Mouse (Mus musculus): ENCODE measurements around the gene Sema5b.

GRCm38 (mm10) chr16:35630470-35631183 is 89.7 kb downstream of the Sema5b start:
- no peak for TF ChIP-seq CTCF (IDR thresholded peaks at IDR 0.05 in 2 of 3, conservative IDR thresholded peaks at IDR 0.05 in 1 of 3; ENCODE audit: control insufficient read depth in 1 of 3, insufficient read depth in 1 of 3, low read depth in 2 of 3, low read length in 3 of 3, poor library complexity in 1 of 3, severe bottlenecking in 1 of 3)
- TF ChIP-seq ZC3H11A (IDR thresholded peaks at IDR 0.05; ENCODE audit: low read depth, low read length), result no peak
- TF ChIP-seq HCFC1 (IDR thresholded peaks at IDR 0.05; ENCODE audit: low read depth, low read length), result no peak
- no peak for TF ChIP-seq TBP (IDR thresholded peaks at IDR 0.05; ENCODE audit: low read depth, low read length)
- TF ChIP-seq UBTF (IDR thresholded peaks at IDR 0.05; ENCODE audit: borderline replicate concordance, insufficient read depth, low read depth, low read length), result no peak
- TF ChIP-seq MAFK (IDR thresholded peaks at IDR 0.05; ENCODE audit: borderline replicate concordance, low read depth, low read length), result no peak
- TF ChIP-seq CHD1 (IDR thresholded peaks at IDR 0.05; ENCODE audit: low read depth, low read length), result no peak
- TF ChIP-seq ZMIZ1 (IDR thresholded peaks at IDR 0.05; ENCODE audit: low read depth, low read length), result no peak
